Mouse (Mus musculus): ENCODE measurements around the gene Grin1. TPM values are rescaled to one million over a fixed set of nuclear protein-coding genes. Genes with fewer than 3 reads are reported as not detected.

Grin1 gene
- polyA plus RNA-seq, 1 experiment = 0.63 TPM

GRCm38 (mm10) chr2:25241438-25241775, 77.6 kb downstream of the Grin1 start:
- Histone ChIP-seq H3K36me3 (ENCODE audit: control insufficient read depth, insufficient read depth, low read length) (no peaks in the 10 kb centered on the region; the same call in 1 of the 2 replicates), H3K4me3 (ENCODE audit: low read depth, low read length) (peak overlapping the region; percentile 70), H3K27ac (ENCODE audit: insufficient read depth, low read depth, low read length) (peak overlapping the region; percentile 31; the same call in 1 of the 2 replicates), H3K27me3 (ENCODE audit: control insufficient read depth, insufficient read depth, low read length) (no peaks in the 10 kb centered on the region; the same call in 1 of the 2 replicates), H3K4me1 (ENCODE audit: control insufficient read depth, insufficient read depth, insufficient read length, low read length) (peaks cover 32% of the 10 kb centered on the region)
- WGBS = 11% methylated on average over 6 of the region's 6 CpGs
- TF ChIP-seq POLR2A (IDR thresholded peaks at IDR 0.05; ENCODE audit: low read depth, low read length) = no peak
- no peak for TF ChIP-seq CTCF (IDR thresholded peaks at IDR 0.05; ENCODE audit: extremely low read depth, insufficient read length, insufficient replicate concordance, low read depth, low read length)

Other genes with a start within 250 kb of the Grin1 start
- gene Entpd8, start 238.9 kb downstream of the Grin1 start, polyA plus RNA-seq (2012; rRNA removed) = 149 and 281 TPM in 2 replicates
- 14.1 and 15.5 TPM in 2 replicates for gene Noxa1, start 224.0 kb downstream of the Grin1 start, polyA plus RNA-seq (2012; rRNA removed)
- 24.4 and 39.0 TPM in 2 replicates for gene Nrarp, start 138.4 kb downstream of the Grin1 start, polyA plus RNA-seq (2012; rRNA removed)
- gene Tor4a, start 122.3 kb downstream of the Grin1 start, polyA plus RNA-seq (2012; rRNA removed) = 37.3 and 49.3 TPM in 2 replicates
- gene Nelfb, start 107.7 kb downstream of the Grin1 start, polyA plus RNA-seq (2012; rRNA removed) = 21.8 and 37.2 TPM in 2 replicates
- not detected in 2 replicates for gene Stpg3, start 104.5 kb downstream of the Grin1 start, polyA plus RNA-seq (2012; rRNA removed)
- 0.10 TPM in 1 of 2 replicates, not detected in the other for gene Fam166a, start 100.4 kb downstream of the Grin1 start, polyA plus RNA-seq (2012; rRNA removed)
- 481 and 881 TPM in 2 replicates for gene Tubb4b, start 94.5 kb downstream of the Grin1 start, polyA plus RNA-seq (2012; rRNA removed)
- gene Slc34a3, start 84.8 kb downstream of the Grin1 start, polyA plus RNA-seq (2012; rRNA removed) = 0.05 and 5.6 TPM in 2 replicates
- 0.10 TPM in 1 of 2 replicates, not detected in the other for gene Rnf224, start 82.4 kb downstream of the Grin1 start, polyA plus RNA-seq (2012; rRNA removed)
- gene Rnf208, start 76.9 kb downstream of the Grin1 start, polyA plus RNA-seq (2012; rRNA removed) = 7.3 and 145 TPM in 2 replicates
- gene Cysrt1, start 76.7 kb downstream of the Grin1 start, polyA plus RNA-seq (2012; rRNA removed) = 1.7 and 10.7 TPM in 2 replicates
- 15.3 and 45.8 TPM in 2 replicates for gene AL732309.1, start 72.3 kb downstream of the Grin1 start, polyA plus RNA-seq (2012; rRNA removed)
- gene Tmem203, start 63.7 kb downstream of the Grin1 start, polyA plus RNA-seq (2012; rRNA removed) = 29.8 and 51.5 TPM in 2 replicates
- 183 and 436 TPM in 2 replicates for gene Tprn, start 56.6 kb downstream of the Grin1 start, polyA plus RNA-seq (2012; rRNA removed)
- gene Ssna1, start 46.7 kb downstream of the Grin1 start, polyA plus RNA-seq (2012; rRNA removed) = 40.7 and 55.9 TPM in 2 replicates
- 31.0 and 71.6 TPM in 2 replicates for gene Anapc2, start 46.7 kb downstream of the Grin1 start, polyA plus RNA-seq (2012; rRNA removed)
- gene Tmem210, start 31.0 kb downstream of the Grin1 start, polyA plus RNA-seq (2012; rRNA removed) = not detected in 2 replicates
- 49.7 and 138 TPM in 2 replicates for gene Lrrc26, start 29.3 kb downstream of the Grin1 start, polyA plus RNA-seq (2012; rRNA removed)
- gene Man1b1, start 13.2 kb upstream of the Grin1 start, polyA plus RNA-seq (2012; rRNA removed) = 11.1 and 20.5 TPM in 2 replicates
- gene Dpp7, start 37.2 kb upstream of the Grin1 start, polyA plus RNA-seq (2012; rRNA removed) = 12.5 and 24.4 TPM in 2 replicates
- 130 and 360 TPM in 2 replicates for gene Uap1l1, start 46.5 kb upstream of the Grin1 start, polyA plus RNA-seq (2012; rRNA removed)
- 15.4 and 28.8 TPM in 2 replicates for gene Sapcd2, start 53.1 kb upstream of the Grin1 start, polyA plus RNA-seq (2012; rRNA removed)
- 25.8 and 50.7 TPM in 2 replicates for gene Entpd2, start 76.7 kb upstream of the Grin1 start, polyA plus RNA-seq (2012; rRNA removed)
- 103 and 117 TPM in 2 replicates for gene Npdc1, start 80.2 kb upstream of the Grin1 start, polyA plus RNA-seq (2012; rRNA removed)
- 0.68 and 0.76 TPM in 2 replicates for gene Fut7, start 104.1 kb upstream of the Grin1 start, polyA plus RNA-seq (2012; rRNA removed)
- gene Abca2, start 109.5 kb upstream of the Grin1 start, polyA plus RNA-seq (2012; rRNA removed) = 15.0 and 18.5 TPM in 2 replicates
- gene Clic3, start 137.7 kb upstream of the Grin1 start, polyA plus RNA-seq (2012; rRNA removed) = 0.38 and 12.0 TPM in 2 replicates
- 48.6 and 62.7 TPM in 2 replicates for gene Paxx, start 141.9 kb upstream of the Grin1 start, polyA plus RNA-seq (2012; rRNA removed)
- gene Ptgds, start 150.9 kb upstream of the Grin1 start, polyA plus RNA-seq (2012; rRNA removed) = 0.28 and 0.39 TPM in 2 replicates
- gene Lcn12, start 174.7 kb upstream of the Grin1 start, polyA plus RNA-seq (2012; rRNA removed) = not detected in 2 replicates
- gene Fbxw5, start 181.6 kb upstream of the Grin1 start, polyA plus RNA-seq (2012; rRNA removed) = 32.0 and 34.0 TPM in 2 replicates
- 2.1 and 2.2 TPM in 2 replicates for gene C8g, start 182.5 kb upstream of the Grin1 start, polyA plus RNA-seq (2012; rRNA removed)
- gene Traf2, start 227.8 kb upstream of the Grin1 start, polyA plus RNA-seq (2012; rRNA removed) = 8.2 and 13.7 TPM in 2 replicates
- 209 and 413 TPM in 2 replicates for gene Edf1, start 238.7 kb upstream of the Grin1 start, polyA plus RNA-seq (2012; rRNA removed)

All from small intestine, adult 2 months (tissue).